10 mouse cellular contexts compared by ENCODE assay signal in the genomic region with DNA sequence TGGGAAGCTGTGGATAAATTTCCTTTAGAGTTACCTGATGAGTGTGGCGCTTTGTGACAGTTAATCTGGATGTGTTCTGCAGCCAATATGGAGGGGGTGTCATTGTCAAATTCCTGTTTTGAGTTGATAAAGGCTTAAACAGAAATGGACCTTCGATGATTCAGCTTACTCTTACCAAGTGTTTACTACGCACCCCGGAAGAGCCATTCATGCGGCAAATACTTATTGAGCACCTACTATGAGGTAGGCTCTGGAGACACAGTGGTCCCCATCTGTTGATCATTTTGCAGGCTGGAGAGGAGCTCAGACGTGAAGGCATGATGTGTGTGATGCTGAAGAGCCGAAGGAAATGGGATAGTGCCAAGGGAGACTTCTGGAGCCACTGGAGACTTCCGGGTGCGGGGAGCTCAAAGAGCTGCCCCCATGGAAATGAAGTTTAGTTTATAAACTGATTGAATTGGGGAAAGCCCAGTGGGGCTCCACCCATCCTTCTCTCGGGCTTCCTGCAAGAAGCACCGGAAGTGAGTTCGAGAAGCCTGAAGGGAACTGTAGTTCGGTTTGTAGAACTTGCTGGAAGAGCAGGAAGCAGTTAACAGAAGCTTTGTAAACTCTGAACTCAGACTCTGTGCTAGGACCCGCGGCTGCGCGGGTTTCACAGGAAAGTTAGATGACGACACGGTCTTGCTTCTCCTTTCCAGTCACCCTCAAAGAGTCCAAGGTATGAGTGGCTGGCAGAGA.
DNase-seq lines count a peak whose midpoint lies in the region; ATAC-seq and TF ChIP-seq lines count a peak whose summit lies in the region.
"Had no signal": no experiment of that assay in that cellular context is flagged by ENCODE, and none has a peak within 500 bp of the region (broad histone marks: within the 10 kb centered on the region; RNA-seq: fewer than 3 reads in every experiment).

No protein-coding gene starts in this region.

- 56% methylated on average over 19 of the region's 19 CpGs for WGBS in bone marrow, adult 2 months
- 40% methylated on average over 19 of the region's 19 CpGs for WGBS in lung, adult 2 months
- WGBS in stomach, embryonic 14.5 days, result 83% methylated on average over 19 of the region's 19 CpGs
- 92% methylated on average over 19 of the region's 19 CpGs for WGBS in midbrain, embryonic 14.5 days
- 90% methylated on average over 19 of the region's 19 CpGs for WGBS in forebrain, embryonic 11.5 days

- no peak overlapping the region for H3K4me2 ChIP-seq in stomach, embryonic 14.5 days (replicated peaks; ENCODE audit: low read depth, low read length)
- no peak overlapping the region for H3K4me2 ChIP-seq in midbrain, embryonic 14.5 days (ENCODE audit: low read length)
- H3K4me2 ChIP-seq in forebrain, embryonic 11.5 days (ENCODE audit: low read depth, low read length, severe bottlenecking), result no peak overlapping the region

- no peaks in the 10 kb centered on the region for H3K27me3 ChIP-seq in stomach, embryonic 14.5 days (ENCODE audit: control insufficient read depth, insufficient read depth, low read length)
- H3K27me3 ChIP-seq in midbrain, embryonic 14.5 days (ENCODE audit: control insufficient read depth, insufficient read depth, low read length), result no peaks in the 10 kb centered on the region
- no peaks in the 10 kb centered on the region for H3K27me3 ChIP-seq in forebrain, embryonic 11.5 days (ENCODE audit: control insufficient read depth, insufficient read depth, low read length)

- peaks cover 13% of the 10 kb centered on the region for H3K4me1 ChIP-seq in bone marrow, adult 2 months (ENCODE audit: control insufficient read depth, insufficient read depth, low read length)
- H3K4me1 ChIP-seq in lung, adult 2 months (ENCODE audit: control insufficient read depth, insufficient read depth, low read length), result peaks cover 13% of the 10 kb centered on the region
- no peaks in the 10 kb centered on the region for H3K4me1 ChIP-seq in stomach, embryonic 14.5 days (ENCODE audit: control insufficient read depth, insufficient read depth, low read length)
- H3K4me1 ChIP-seq in midbrain, embryonic 14.5 days (ENCODE audit: control insufficient read depth, insufficient read depth, low read length), result no peaks in the 10 kb centered on the region
- no peaks in the 10 kb centered on the region for H3K4me1 ChIP-seq in forebrain, embryonic 11.5 days (replicated peaks; ENCODE audit: control insufficient read depth, insufficient read depth, low read length)

- no peak overlapping the region for H3K9ac ChIP-seq in stomach, embryonic 14.5 days (replicated peaks; ENCODE audit: low read depth, low read length)
- no peak overlapping the region for H3K9ac ChIP-seq in midbrain, embryonic 14.5 days (replicated peaks; ENCODE audit: low read length)
- no peak overlapping the region for H3K9ac ChIP-seq in forebrain, embryonic 11.5 days (ENCODE audit: low read length)

- no peaks in the 10 kb centered on the region for H3K9me3 ChIP-seq in stomach, embryonic 14.5 days (ENCODE audit: control insufficient read depth, low read depth, low read length)
- H3K9me3 ChIP-seq in midbrain, embryonic 14.5 days (ENCODE audit: control insufficient read depth, low read length), result no peaks in the 10 kb centered on the region
- H3K9me3 ChIP-seq in forebrain, embryonic 11.5 days (ENCODE audit: control insufficient read depth, low read length), result no peaks in the 10 kb centered on the region
- H3K9me3 ChIP-seq: limb, embryonic 10.5 days had no signal

- DNase-seq in layer of hippocampus, adult 2 months (ENCODE audit: low spot score in 2 of 2), result no peak
- DNase-seq in layer of hippocampus, adult 8-10 months (ENCODE audit: low spot score in 2 of 2), result no peak
- peak; percentile 26 for DNase-seq in lung, adult 2 months
- DNase-seq in midbrain, embryonic 14.5 days, result no peak
- no peak for DNase-seq in forebrain, embryonic 11.5 days (ENCODE audit: low spot score)
- DNase-seq in layer of hippocampus, postnatal 14 days (ENCODE audit: low spot score in 2 of 2), result no peak
- DNase-seq: cerebellum, adult 8-10 months had no signal

- H3K4me3 ChIP-seq in layer of hippocampus, adult 2 months, result no peak overlapping the region
- no peak overlapping the region for H3K4me3 ChIP-seq in bone marrow, adult 2 months (replicated peaks; ENCODE audit: control insufficient read depth, low read depth, low read length)
- H3K4me3 ChIP-seq in lung, adult 2 months (replicated peaks; ENCODE audit: extremely low read depth, low read depth, low read length), result peak overlapping the region; percentile 19
- H3K4me3 ChIP-seq in stomach, embryonic 14.5 days (ENCODE audit: low read depth, low read length), result no peak overlapping the region
- H3K4me3 ChIP-seq in midbrain, embryonic 14.5 days (replicated peaks; ENCODE audit: low read depth, low read length), result no peak overlapping the region
- no peak overlapping the region for H3K4me3 ChIP-seq in forebrain, embryonic 11.5 days (ENCODE audit: low read depth, low read length)
- H3K4me3 ChIP-seq: limb, embryonic 10.5 days had no signal

- H3K27ac ChIP-seq in layer of hippocampus, adult 2 months, result peak overlapping the region; percentile 9
- H3K27ac ChIP-seq in bone marrow, adult 2 months (ENCODE audit: control insufficient read depth, insufficient read depth, low read depth, low read length, poor library complexity), result peak overlapping the region; percentile 66
- H3K27ac ChIP-seq in stomach, embryonic 14.5 days (ENCODE audit: low read length), result peak overlapping the region; percentile 40; the same call in 1 of the 2 replicates
- no peak overlapping the region for H3K27ac ChIP-seq in midbrain, embryonic 14.5 days (replicated peaks; ENCODE audit: low read depth, low read length)
- H3K27ac ChIP-seq in forebrain, embryonic 11.5 days (ENCODE audit: low read depth, low read length), result no peak overlapping the region

- TF ChIP-seq CTCF in layer of hippocampus, adult 2 months (conservative IDR thresholded peaks at IDR 0.05), result no peak
- TF ChIP-seq CTCF in bone marrow, adult 2 months (IDR thresholded peaks at IDR 0.05; ENCODE audit: control insufficient read depth, insufficient read depth, low read length), result no peak
- TF ChIP-seq CTCF in lung, adult 2 months (IDR thresholded peaks at IDR 0.05; ENCODE audit: insufficient read depth, low read length), result no peak

- no peaks in the 10 kb centered on the region for H3K36me3 ChIP-seq in stomach, embryonic 14.5 days (ENCODE audit: control insufficient read depth, insufficient read depth, low read length)
- no peaks in the 10 kb centered on the region for H3K36me3 ChIP-seq in midbrain, embryonic 14.5 days (ENCODE audit: control insufficient read depth, insufficient read depth, low read length)
- H3K36me3 ChIP-seq in forebrain, embryonic 11.5 days (ENCODE audit: control insufficient read depth, insufficient read depth, low read length), result no peaks in the 10 kb centered on the region
- H3K36me3 ChIP-seq: limb, embryonic 10.5 days had no signal

- ATAC-seq in stomach, embryonic 14.5 days (ENCODE audit: insufficient number of reproducible peaks, insufficient read depth, low FRiP score, low read depth), result no peak
- no peak for ATAC-seq in midbrain, embryonic 14.5 days (ENCODE audit: low FRiP score, low TSS enrichment)
- ATAC-seq in forebrain, embryonic 11.5 days (replicated peaks; ENCODE audit: low FRiP score), result no peak

- TF ChIP-seq POLR2A in bone marrow, adult 2 months (IDR thresholded peaks at IDR 0.05; ENCODE audit: borderline replicate concordance, control insufficient read depth, low read depth, low read length), result no peak
- no peak for TF ChIP-seq POLR2A in lung, adult 2 months (IDR thresholded peaks at IDR 0.05; ENCODE audit: borderline replicate concordance, extremely low read depth, low read depth, low read length)

Comparison
In these comparisons a context has a peak if more than half of its experiments do, and no peak if none do; other contexts are left out.
1. H3K27ac ChIP-seq: peak in layer of hippocampus, adult 2 months (single experiment), bone marrow, adult 2 months (single experiment) and stomach, embryonic 14.5 days (single experiment); none in midbrain, embryonic 14.5 days (single experiment) and forebrain, embryonic 11.5 days (single experiment).